Mouse (Mus musculus) WW6 (cell line): ENCODE results near the gene Cacna2d3.

ENCODE experiments used
- DNase-seq: peaks from one replicate; pipeline ENCODE4 v3.0.0-alpha.2; 2013; ENCODE audit warnings: low read depth, low spot score

The Cacna2d3 gene

GRCm38 (mm10) chr14:29080228-29080627, 641.4 kb downstream of the Cacna2d3 start:
- DNase-seq = no peak

- DNase-seq = no peak
Observed at GRCm38 (mm10) chr14:29077418-29077817, 644.2 kb downstream of the Cacna2d3 start.

- no peak for DNase-seq
Observed at GRCm38 (mm10) chr14:29073747-29074146, 647.9 kb downstream of the Cacna2d3 start.

- DNase-seq = no peak
Observed at GRCm38 (mm10) chr14:29062676-29063075, 659.0 kb downstream of the Cacna2d3 start.

GRCm38 (mm10) chr14:29061491-29061890, 660.2 kb downstream of the Cacna2d3 start:
- no peak for DNase-seq

- DNase-seq = no peak
Observed at GRCm38 (mm10) chr14:29060679-29061078, 661.0 kb downstream of the Cacna2d3 start.

- no peak for DNase-seq
Observed at GRCm38 (mm10) chr14:29051951-29052835, 669.5 kb downstream of the Cacna2d3 start.

- DNase-seq = no peak
Observed at GRCm38 (mm10) chr14:29042355-29042754, 679.3 kb downstream of the Cacna2d3 start.

GRCm38 (mm10) chr14:29041498-29041897, 680.2 kb downstream of the Cacna2d3 start:
- no peak for DNase-seq

- DNase-seq = no peak
Observed at GRCm38 (mm10) chr14:29040606-29041364, 680.9 kb downstream of the Cacna2d3 start.

- no peak for DNase-seq
Observed at GRCm38 (mm10) chr14:29038246-29038645, 683.4 kb downstream of the Cacna2d3 start.

GRCm38 (mm10) chr14:29031858-29032395, 689.7 kb downstream of the Cacna2d3 start:
- no peak for DNase-seq

- DNase-seq = no peak
Observed at GRCm38 (mm10) chr14:29030519-29030918, 691.1 kb downstream of the Cacna2d3 start.

GRCm38 (mm10) chr14:29029896-29030420, 691.7 kb downstream of the Cacna2d3 start:
- no peak for DNase-seq

GRCm38 (mm10) chr14:29029107-29029469, 692.6 kb downstream of the Cacna2d3 start:
- DNase-seq = no peak

GRCm38 (mm10) chr14:29028391-29029106, 693.1 kb downstream of the Cacna2d3 start:
- DNase-seq = no peak

- DNase-seq = no peak
Observed at GRCm38 (mm10) chr14:29027276-29027675, 694.4 kb downstream of the Cacna2d3 start.

GRCm38 (mm10) chr14:29025335-29025734, 696.3 kb downstream of the Cacna2d3 start:
- DNase-seq = no peak

GRCm38 (mm10) chr14:29023246-29023645, 698.4 kb downstream of the Cacna2d3 start:
- DNase-seq = no peak

- DNase-seq = no peak
Observed at GRCm38 (mm10) chr14:29021295-29021694, 700.4 kb downstream of the Cacna2d3 start.

GRCm38 (mm10) chr14:29018316-29019000, 703.2 kb downstream of the Cacna2d3 start:
- DNase-seq = no peak
